Mouse (Mus musculus) heart, embryonic 11.5 days (tissue): ENCODE measurements around the gene Tmem121b. TPM values are rescaled to one million over a fixed set of nuclear protein-coding genes. Genes with fewer than 3 reads are reported as not detected.
A peak's percentile ranks its signal among the peaks of the same experiment; 100 is the strongest.

ENCODE experiments used
- ATAC-seq: fragments of 200-750 bp; cut with Nextera tagmentation; replicated peaks from 2 replicates; pipeline ENCODE4 v1.8.0; 2017; ENCODE audit warnings: moderate library complexity; ENCODE audit not compliant: insufficient number of reproducible peaks, low FRiP score, low TSS enrichment
- H3K27ac ChIP-seq: fragments of 300-500 bp; sonication (generic); 2 replicates; pipeline ENCODE4 v1.5.1; 2014; ENCODE audit warnings: mild to moderate bottlenecking, low read depth, low read length
- H3K27me3 ChIP-seq: fragments of 300-500 bp; sonication (generic); 2 replicates; pipeline ENCODE4 v1.6.1; 2014; ENCODE audit warnings: mild to moderate bottlenecking, low read length, mixed read lengths; ENCODE audit not compliant: control insufficient read depth, insufficient read depth
- H3K36me3 ChIP-seq: fragments of 300-500 bp; sonication (generic); 2 replicates; pipeline ENCODE4 v1.6.1; 2014; ENCODE audit warnings: mild to moderate bottlenecking, low read length, moderate library complexity, mixed read lengths; ENCODE audit not compliant: control insufficient read depth, insufficient read depth
- H3K4me1 ChIP-seq: fragments of 300-500 bp; sonication (generic); 2 replicates; pipeline ENCODE4 v1.6.1; 2014; ENCODE audit warnings: low read length; ENCODE audit not compliant: control insufficient read depth, insufficient read depth
- H3K4me2 ChIP-seq: fragments of 300-500 bp; sonication (generic); 2 replicates; pipeline ENCODE4 v1.6.1; 2014; ENCODE audit warnings: mild to moderate bottlenecking, moderate library complexity
- H3K4me3 ChIP-seq: fragments of 300-500 bp; sonication (generic); 2 replicates; pipeline ENCODE4 v1.5.1; 2014; ENCODE audit warnings: low read depth, low read length
- H3K9ac ChIP-seq: fragments of 300-500 bp; sonication (generic); 2 replicates; pipeline ENCODE4 v1.6.1; 2014; ENCODE audit warnings: mild to moderate bottlenecking, low read depth, low read length, moderate library complexity
- H3K9me3 ChIP-seq: fragments of 300-500 bp; sonication (generic); replicated peaks from 2 replicates; pipeline ENCODE4 v1.6.1; 2016; ENCODE audit warnings: low read length; ENCODE audit not compliant: control insufficient read depth
- WGBS: fragments of 180-500 bp; shearing (Covaris S2); extraction: QIAGEN DNeasy Blood & Tissue Kit; methylation state at CpG from one replicate; pipeline ENCODE4 v1.1.7; 2014; ENCODE audit not compliant: insufficient replicate concordance; 5-methylcytosine and 5-hydroxymethylcytosine counted together
- polyA plus RNA-seq: library from polyadenylated mRNA; unstranded; fragments of >200 nt; fragmentation: Nextera tagmentation; extraction: Ambion mirVana; gene quantifications from 2 replicates; pipeline ENCODE4 v1.2.1, GENCODE M21; 2014

Tmem121b gene
- polyA plus RNA-seq, 1 experiment from 2014 or later: 0.09 TPM

GRCm38 (mm10) chr6:120488647-120489046, 5.0 kb downstream of the Tmem121b start:
- Histone ChIP-seq H3K4me3 (no peak overlapping the region), H3K4me2 (no peak overlapping the region), H3K9me3 (no peaks in the 10 kb centered on the region), H3K4me1 (peaks cover 19% of the 10 kb centered on the region), H3K36me3 (no peaks in the 10 kb centered on the region), H3K9ac (no peak overlapping the region), H3K27me3 (peaks cover 30% of the 10 kb centered on the region), H3K27ac (no peak overlapping the region)
- 60% methylated on average over 3 of the region's 3 CpGs for WGBS
- ATAC-seq: no peak

- Histone ChIP-seq H3K9ac (no peak overlapping the region), H3K9me3 (no peaks in the 10 kb centered on the region), H3K27me3 (peaks cover 4% of the 10 kb centered on the region), H3K27ac (no peak overlapping the region), H3K4me1 (peaks cover 5% of the 10 kb centered on the region), H3K36me3 (no peaks in the 10 kb centered on the region), H3K4me2 (no peak overlapping the region), H3K4me3 (no peak overlapping the region)
- WGBS: 57% methylated on average over 8 of the region's 8 CpGs
- no peak for ATAC-seq
These were observed 7.5 kb downstream of the Tmem121b start for GRCm38 (mm10) chr6:120486051-120486510.

DNA sequence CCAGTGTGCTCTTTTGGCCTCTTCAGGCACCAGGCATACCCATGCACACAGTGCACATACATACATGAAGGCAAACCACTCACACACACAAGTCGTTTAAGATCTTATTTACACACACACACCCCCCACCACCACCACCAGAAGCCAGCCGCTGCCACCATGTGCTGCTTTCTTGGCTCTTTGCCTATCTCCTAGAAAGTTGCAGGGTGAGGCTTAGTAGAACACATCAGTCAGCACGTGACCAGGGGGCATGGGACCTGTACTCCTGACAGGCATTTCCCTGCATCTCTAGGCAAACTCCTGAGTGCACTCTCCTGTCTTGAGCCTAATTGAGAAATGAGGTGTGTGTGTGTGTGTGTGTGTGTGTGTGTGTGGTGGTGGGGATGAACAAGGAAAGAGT, 8.6 kb downstream of the Tmem121b start:
- Histone ChIP-seq H3K4me2 (no peak overlapping the region), H3K4me3 (no peak overlapping the region), H3K36me3 (no peaks in the 10 kb centered on the region), H3K27me3 (peaks cover 2% of the 10 kb centered on the region; the same call in 1 of the 2 replicates), H3K9me3 (no peaks in the 10 kb centered on the region), H3K9ac (no peak overlapping the region), H3K4me1 (peaks cover 5% of the 10 kb centered on the region), H3K27ac (no peak overlapping the region)
- WGBS: 40% methylated on average over 3 of the region's 3 CpGs
- no peak for ATAC-seq

- Histone ChIP-seq H3K4me2 (peak overlapping the region; percentile 45), H3K9ac (no peak overlapping the region; the same call in 1 of the 2 replicates), H3K27ac (no peak overlapping the region), H3K27me3 (no peaks in the 10 kb centered on the region), H3K9me3 (no peaks in the 10 kb centered on the region), H3K4me1 (peaks cover 5% of the 10 kb centered on the region; the same call in 1 of the 2 replicates), H3K4me3 (no peak overlapping the region), H3K36me3 (no peaks in the 10 kb centered on the region)
- 26% methylated on average over 8 of the region's 8 CpGs for WGBS
- ATAC-seq: no peak
These were observed 10.4 kb downstream of the Tmem121b start for GRCm38 (mm10) chr6:120483211-120483626.

GRCm38 (mm10) chr6:120482756-120483155, 10.9 kb downstream of the Tmem121b start:
- Histone ChIP-seq H3K27ac (no peak overlapping the region), H3K9me3 (no peaks in the 10 kb centered on the region), H3K9ac (no peak overlapping the region; the same call in 1 of the 2 replicates), H3K4me2 (no peak overlapping the region; the same call in 1 of the 2 replicates), H3K4me1 (peaks cover 5% of the 10 kb centered on the region; the same call in 1 of the 2 replicates), H3K36me3 (no peaks in the 10 kb centered on the region), H3K27me3 (no peaks in the 10 kb centered on the region), H3K4me3 (no peak overlapping the region)
- no peak for ATAC-seq
- WGBS: 34% methylated on average over 6 of the region's 6 CpGs

GRCm38 (mm10) chr6:120482021-120482420, 11.6 kb downstream of the Tmem121b start:
- WGBS: 93% methylated on average over 13 of the region's 14 CpGs
- Histone ChIP-seq H3K27me3 (no peaks in the 10 kb centered on the region), H3K9ac (no peak overlapping the region), H3K36me3 (no peaks in the 10 kb centered on the region), H3K4me3 (no peak overlapping the region), H3K4me2 (no peak overlapping the region), H3K4me1 (peaks cover 5% of the 10 kb centered on the region; the same call in 1 of the 2 replicates), H3K27ac (no peak overlapping the region), H3K9me3 (no peaks in the 10 kb centered on the region)
- ATAC-seq: no peak

DNA sequence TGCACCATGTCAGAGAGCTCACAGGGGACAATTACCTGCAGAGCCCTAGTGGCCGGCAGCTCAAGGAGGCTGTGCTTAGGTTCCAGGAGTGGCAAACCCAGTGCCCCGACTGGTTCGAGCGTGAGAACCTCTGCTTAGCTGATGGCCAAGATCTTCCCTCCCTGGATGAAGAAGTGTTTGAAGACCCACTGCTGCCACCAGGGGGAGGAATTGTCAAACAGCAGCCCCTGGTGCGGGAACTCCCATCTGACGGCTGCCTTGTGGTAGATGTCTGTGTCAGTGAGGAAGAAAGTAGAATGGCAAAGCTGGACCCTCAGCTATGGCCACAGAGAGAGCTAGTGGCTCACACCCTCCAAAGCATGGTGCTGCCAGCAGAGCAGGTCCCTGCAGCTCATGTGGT, 12.1 kb downstream of the Tmem121b start:
- ATAC-seq: no peak
- 89% methylated on average over 6 of the region's 6 CpGs for WGBS
- Histone ChIP-seq H3K4me3 (no peak overlapping the region), H3K36me3 (no peaks in the 10 kb centered on the region), H3K4me2 (no peak overlapping the region), H3K4me1 (peaks cover 5% of the 10 kb centered on the region; the same call in 1 of the 2 replicates), H3K9ac (no peak overlapping the region), H3K27me3 (no peaks in the 10 kb centered on the region), H3K27ac (no peak overlapping the region), H3K9me3 (no peaks in the 10 kb centered on the region)

- Histone ChIP-seq H3K9me3 (no peaks in the 10 kb centered on the region), H3K9ac (no peak overlapping the region), H3K27me3 (no peaks in the 10 kb centered on the region), H3K27ac (no peak overlapping the region), H3K4me3 (no peak overlapping the region), H3K4me1 (peaks cover 5% of the 10 kb centered on the region; the same call in 1 of the 2 replicates), H3K36me3 (no peaks in the 10 kb centered on the region), H3K4me2 (no peak overlapping the region)
- ATAC-seq: no peak
- 91% methylated on average over 5 of the region's 5 CpGs for WGBS
These were observed 13.2 kb downstream of the Tmem121b start for GRCm38 (mm10) chr6:120480361-120480760.

- H3K4me3 ChIP-seq: no peak overlapping the region
- WGBS: 56% methylated on average over 2 of the region's 2 CpGs
- H3K27me3 ChIP-seq: no peaks in the 10 kb centered on the region
- peaks cover 5% of the 10 kb centered on the region; the same call in 1 of the 2 replicates for H3K4me1 ChIP-seq
- no peak overlapping the region for H3K9ac ChIP-seq
- ATAC-seq: no peak
- no peaks in the 10 kb centered on the region for H3K36me3 ChIP-seq
- H3K4me2 ChIP-seq: no peak overlapping the region
- no peaks in the 10 kb centered on the region for H3K9me3 ChIP-seq
- no peak overlapping the region for H3K27ac ChIP-seq
These were observed 14.3 kb downstream of the Tmem121b start for GRCm38 (mm10) chr6:120479302-120479701.
